ENCODE assay signal across 8 mouse cellular contexts in genomic region chr1:64532067-64532523, GRCm38 (mm10). TPM values are rescaled to one million over a fixed set of nuclear protein-coding genes. Genes with fewer than 3 reads are reported as not detected.
DNase-seq lines count a peak whose midpoint lies in the region; ATAC-seq and TF ChIP-seq lines count a peak whose summit lies in the region.

No protein-coding gene starts in this region.

- peaks cover 3% of the 10 kb centered on the region; the same call in 1 of the 2 replicates for H3K36me3 ChIP-seq in lung, embryonic 15.5 days
- no peaks in the 10 kb centered on the region for H3K36me3 ChIP-seq in embryonic facial prominence, embryonic 13.5 days
- H3K36me3 ChIP-seq in intestine, postnatal 0 days (ENCODE audit: control insufficient read depth, insufficient read depth): no peaks in the 10 kb centered on the region; the same call in 1 of the 2 replicates
- H3K36me3 ChIP-seq in midbrain, embryonic 16.5 days (ENCODE audit: control insufficient read depth, insufficient read depth, low read length): no peaks in the 10 kb centered on the region

- no peaks in the 10 kb centered on the region for H3K9me3 ChIP-seq in lung, embryonic 15.5 days
- no peaks in the 10 kb centered on the region for H3K9me3 ChIP-seq in embryonic facial prominence, embryonic 13.5 days
- H3K9me3 ChIP-seq in intestine, postnatal 0 days (ENCODE audit: control insufficient read depth): no peaks in the 10 kb centered on the region
- H3K9me3 ChIP-seq in midbrain, embryonic 16.5 days (replicated peaks; ENCODE audit: control insufficient read depth, low read length, poor library complexity, severe bottlenecking): no peaks in the 10 kb centered on the region

- no peak for TF ChIP-seq CTCF in intestine, postnatal 0 days (IDR thresholded peaks at IDR 0.05; ENCODE audit: low read depth)

- H3K27me3 ChIP-seq in lung, embryonic 15.5 days: no peaks in the 10 kb centered on the region
- H3K27me3 ChIP-seq in embryonic facial prominence, embryonic 13.5 days: no peaks in the 10 kb centered on the region
- no peaks in the 10 kb centered on the region for H3K27me3 ChIP-seq in intestine, postnatal 0 days (replicated peaks; ENCODE audit: control insufficient read depth, insufficient read depth, low read length)
- no peaks in the 10 kb centered on the region for H3K27me3 ChIP-seq in midbrain, embryonic 16.5 days (ENCODE audit: control insufficient read depth, insufficient read depth, low read depth, low read length)

- H3K4me2 ChIP-seq in lung, embryonic 15.5 days: peak overlapping the region; percentile 85
- peak overlapping the region; percentile 87 for H3K4me2 ChIP-seq in embryonic facial prominence, embryonic 13.5 days
- H3K4me2 ChIP-seq in intestine, postnatal 0 days (replicated peaks; ENCODE audit: low read depth): peak overlapping the region; percentile 93
- peak overlapping the region; percentile 95 for H3K4me2 ChIP-seq in midbrain, embryonic 16.5 days (ENCODE audit: low read length)

- H3K4me3 ChIP-seq in lung, embryonic 15.5 days: peak overlapping the region; percentile 83
- H3K4me3 ChIP-seq in embryonic facial prominence, embryonic 13.5 days: peak overlapping the region; percentile 95
- peak overlapping the region; percentile 82 for H3K4me3 ChIP-seq in intestine, postnatal 0 days (ENCODE audit: low read depth, low read length)
- H3K4me3 ChIP-seq in midbrain, embryonic 16.5 days (ENCODE audit: low read depth, low read length): peak overlapping the region; percentile 98

- ATAC-seq in lung, embryonic 15.5 days (ENCODE audit: borderline replicate concordance, extremely low read depth, low FRiP score, low TSS enrichment): peak; percentile 66
- peak; percentile 70 for ATAC-seq in embryonic facial prominence, embryonic 13.5 days (ENCODE audit: insufficient number of reproducible peaks, insufficient read depth, low FRiP score, low TSS enrichment, low read depth)
- ATAC-seq in intestine, postnatal 0 days: peak; percentile 54
- peak; percentile 73 for ATAC-seq in midbrain, embryonic 16.5 days

- WGBS in lung, embryonic 15.5 days: 0% methylated on average over 34 of the region's 34 CpGs
- WGBS in embryonic facial prominence, embryonic 13.5 days: under 1% methylated on average over 34 of the region's 34 CpGs
- under 1% methylated on average over 34 of the region's 34 CpGs for WGBS in intestine, postnatal 0 days
- WGBS in midbrain, embryonic 16.5 days: 0% methylated on average over 34 of the region's 34 CpGs

- DNase-seq in lung, postnatal 14 days: no peak
- no peak for DNase-seq in right cerebral cortex, postnatal 25 days
- DNase-seq in left cerebral cortex, adult 9 months (ENCODE audit: low spot score in 2 of 2): no peak
- DNase-seq in layer of hippocampus, postnatal 10 days (ENCODE audit: low spot score in 2 of 2): no peak

- H3K9ac ChIP-seq in lung, embryonic 15.5 days: peak overlapping the region; percentile 97
- peak overlapping the region; percentile 99 for H3K9ac ChIP-seq in embryonic facial prominence, embryonic 13.5 days
- peak overlapping the region; percentile 98 for H3K9ac ChIP-seq in intestine, postnatal 0 days (ENCODE audit: low read depth, low read length)
- peak overlapping the region; percentile 99 for H3K9ac ChIP-seq in midbrain, embryonic 16.5 days (ENCODE audit: low read depth, low read length)

- H3K4me1 ChIP-seq in lung, embryonic 15.5 days: peaks cover 15% of the 10 kb centered on the region
- H3K4me1 ChIP-seq in embryonic facial prominence, embryonic 13.5 days: peaks cover 20% of the 10 kb centered on the region
- H3K4me1 ChIP-seq in intestine, postnatal 0 days (replicated peaks; ENCODE audit: control insufficient read depth, insufficient read depth, low read length): no peaks in the 10 kb centered on the region
- peaks cover 26% of the 10 kb centered on the region for H3K4me1 ChIP-seq in midbrain, embryonic 16.5 days (ENCODE audit: control insufficient read depth, insufficient read depth, low read length)

- peak overlapping the region; percentile 100 for H3K27ac ChIP-seq in lung, embryonic 15.5 days
- H3K27ac ChIP-seq in embryonic facial prominence, embryonic 13.5 days: peak overlapping the region; percentile 100
- H3K27ac ChIP-seq in intestine, postnatal 0 days (ENCODE audit: low read depth, low read length): peak overlapping the region; percentile 99
- H3K27ac ChIP-seq in midbrain, embryonic 16.5 days (ENCODE audit: low read length): peak overlapping the region; percentile 99

RNA-seq across cellular contexts. Expression of gene Creb1, which starts 0.3 kb away (rescaled TPM):
- 35.1 and 36.4 TPM in 2 replicates for polyA plus RNA-seq in lung, embryonic 15.5 days (2015; fragmentation: Nextera tagmentation; extraction: Ambion mirVana)
- 37.5 and 40.0 TPM in 2 replicates for polyA plus RNA-seq in embryonic facial prominence, embryonic 13.5 days (2015; fragmentation: Nextera tagmentation; extraction: Ambion mirVana)
- polyA plus RNA-seq in intestine, postnatal 0 days (2015; fragmentation: Nextera tagmentation; extraction: Ambion mirVana): 8.1 and 8.6 TPM in 2 replicates
- 35.0 and 41.7 TPM in 2 replicates for polyA plus RNA-seq in midbrain, embryonic 16.5 days (2015; fragmentation: Nextera tagmentation; extraction: Ambion mirVana)
- total RNA-seq in layer of hippocampus, postnatal 10 days (2021): 10 to 100 TPM; 34.1 to 47.5 TPM
